Mouse (Mus musculus) c-Kit-positive CD71-negative TER-119-negative erythroid progenitor cells, embryonic 14.5 days (primary cell): ENCODE data around the gene Spdya.
"Not testable (repeated sequence)": the region's sequence is repeated elsewhere in the genome, so short reads cannot be mapped to it uniquely, and the experiment has no call there.

Experiments used
- DNase-seq: peaks from one replicate; pipeline ENCODE4 v3.0.0-alpha.2; 2013; ENCODE audit warnings: low read depth

The Spdya gene

GRCm38 (mm10) chr17:71633350-71633749 lies 81.5 kb downstream of the Spdya start:
- no peak for DNase-seq

GRCm38 (mm10) chr17:71636786-71637185 lies 84.9 kb downstream of the Spdya start:
- DNase-seq: no peak

GRCm38 (mm10) chr17:71637750-71638265 lies 85.9 kb downstream of the Spdya start:
- no peak for DNase-seq

- DNase-seq: not testable (repeated sequence)
Measured at GRCm38 (mm10) chr17:71639056-71639455, 87.2 kb downstream of the Spdya start.
